Comparison of ENCODE assay signal across 9 mouse cellular contexts in genomic region chr3:137623581-137624362, GRCm38 (mm10). TPM values are rescaled to one million over a fixed set of nuclear protein-coding genes. Genes with fewer than 3 reads are reported as not detected.
DNase-seq lines count a peak whose midpoint lies in the region; ATAC-seq and TF ChIP-seq lines count a peak whose summit lies in the region.
"Had no signal": no experiment of that assay in that cellular context is flagged by ENCODE, and none has a peak within 500 bp of the region (broad histone marks: within the 10 kb centered on the region; RNA-seq: fewer than 3 reads in every experiment).

No protein-coding gene starts in this region.

- peaks cover 9% of the 10 kb centered on the region; the same call in 1 of the 2 replicates for H3K27me3 ChIP-seq in forebrain, embryonic 13.5 days
- H3K27me3 ChIP-seq in small intestine, adult 2 months (ENCODE audit: control insufficient read depth, insufficient read depth, low read length), result 0 out of 2 replicates have a peak, but pooled peaks cover 3% of the 10 kb centered on the region

- TF ChIP-seq POLR2A in small intestine, adult 2 months (IDR thresholded peaks at IDR 0.05; ENCODE audit: low read depth, low read length), result no peak

- under 1% methylated on average over 46 of the region's 47 CpGs for WGBS in forebrain, embryonic 13.5 days
- 1% methylated on average over 47 of the region's 47 CpGs for WGBS in small intestine, adult 2 months

- no peak overlapping the region for H3K27ac ChIP-seq in forebrain, embryonic 13.5 days
- no peak overlapping the region for H3K27ac ChIP-seq in small intestine, adult 2 months (ENCODE audit: insufficient read depth, low read depth, low read length)

- H3K36me3 ChIP-seq in forebrain, embryonic 13.5 days (ENCODE audit: poor library complexity, severe bottlenecking), result no peaks in the 10 kb centered on the region
- no peaks in the 10 kb centered on the region for H3K36me3 ChIP-seq in small intestine, adult 2 months (ENCODE audit: control insufficient read depth, insufficient read depth, low read length)

- no peaks in the 10 kb centered on the region for H3K9me3 ChIP-seq in forebrain, embryonic 13.5 days (replicated peaks)

- H3K9ac ChIP-seq in forebrain, embryonic 13.5 days, result peak overlapping the region; percentile 62

- DNase-seq in cerebellum, adult 11 months, result peak; percentile 3
- DNase-seq in cerebellum, adult 11-12 months, result no peak
- DNase-seq in brain, adult 2 months (ENCODE audit: low read depth, low spot score), result peak; percentile 16
- DNase-seq in heart, postnatal 36 days, result peak; percentile 58 to 66
- peak; percentile 36 for DNase-seq in left cerebral cortex, postnatal 4 days

- peak overlapping the region; percentile 94 for H3K4me2 ChIP-seq in forebrain, embryonic 13.5 days

- peak overlapping the region; percentile 54 for H3K4me3 ChIP-seq in forebrain, embryonic 13.5 days
- H3K4me3 ChIP-seq in small intestine, adult 2 months (ENCODE audit: low read depth, low read length), result peak overlapping the region; percentile 71

- intact Hi-C loops in heart, postnatal 36 days (cut with DNase I), result no loop called here
- intact Hi-C loops in left cerebral cortex, postnatal 4 days (cut with DNase I), result no loop called here

- no peak for TF ChIP-seq CTCF in small intestine, adult 2 months (IDR thresholded peaks at IDR 0.05; ENCODE audit: extremely low read depth, insufficient read length, insufficient replicate concordance, low read depth, low read length)

- ATAC-seq in forebrain, embryonic 13.5 days, result peak; percentile 95
- ATAC-seq in megakaryocyte progenitor cell, adult 5-6 weeks (replicated peaks; ENCODE audit: poor library complexity), result peak; percentile 93

- H3K4me1 ChIP-seq in forebrain, embryonic 13.5 days, result peaks cover 30% of the 10 kb centered on the region
- H3K4me1 ChIP-seq in small intestine, adult 2 months (ENCODE audit: control insufficient read depth, insufficient read depth, insufficient read length, low read length), result peaks cover 4% of the 10 kb centered on the region

RNA-seq across cellular contexts. Expression of gene Ddit4l, which starts 2.4 kb away (rescaled TPM):
- polyA plus RNA-seq in forebrain, embryonic 13.5 days (2015; fragmentation: Nextera tagmentation; extraction: Ambion mirVana), result 9.7 and 12.8 TPM in 2 replicates
- total RNA-seq in heart, postnatal 36 days (2021), result 1 to 10 TPM; 1.6 to 3.3 TPM
- total RNA-seq in left cerebral cortex, postnatal 4 days (2021), result 1 to 10 TPM; 3.6 to 5.0 TPM
- not detected in 2 replicates for total RNA-seq in megakaryocyte progenitor cell, adult 5-6 weeks (2015)
- not detected in 2 replicates for total RNA-seq in megakaryocyte progenitor cell, adult 5-6 weeks (2017)
- polyA plus RNA-seq in small intestine, adult 2 months (2012; rRNA removed), result 0.23 and 0.28 TPM in 2 replicates

RNA-seq across cellular contexts. Expression of gene Gm21962, which starts 47.6 kb away (rescaled TPM):
- polyA plus RNA-seq in forebrain, embryonic 13.5 days (2015; fragmentation: Nextera tagmentation; extraction: Ambion mirVana), result not detected in 2 replicates
- total RNA-seq in heart, postnatal 36 days (2021), result not detected
- total RNA-seq in left cerebral cortex, postnatal 4 days (2021), result not detected
- total RNA-seq in megakaryocyte progenitor cell, adult 5-6 weeks (2015), result 0.17 TPM in 1 of 2 replicates, not detected in the other
- total RNA-seq in megakaryocyte progenitor cell, adult 5-6 weeks (2017), result not detected in 2 replicates
- polyA plus RNA-seq in small intestine, adult 2 months (2012; rRNA removed), result not detected in 2 replicates
- total RNA-seq: left cerebral cortex, postnatal 14 days had no signal
